Comparison of ENCODE assay signal across 9 mouse cellular contexts in genomic region chr2:91285885-91286505, GRCm38 (mm10). TPM values are rescaled to one million over a fixed set of nuclear protein-coding genes. Genes with fewer than 3 reads are reported as not detected.
DNase-seq lines count a peak whose midpoint lies in the region; TF ChIP-seq lines count a peak whose summit lies in the region.
"Had no signal": no experiment of that assay in that cellular context is flagged by ENCODE, and none has a peak within 500 bp of the region (broad histone marks: within the 10 kb centered on the region; RNA-seq: fewer than 3 reads in every experiment).

No protein-coding gene starts in this region.

- peak; percentile 82 for TF ChIP-seq CTCF in C2C12 (IDR thresholded peaks at IDR 0.05; ENCODE audit: control insufficient read depth, insufficient read depth, insufficient read length)

- H3K79me2 ChIP-seq in C2C12 (ENCODE audit: control insufficient read depth, insufficient read depth): no peaks in the 10 kb centered on the region

- no peak overlapping the region for H3ac ChIP-seq in C2C12 (ENCODE audit: control insufficient read depth, insufficient read length, low read depth)

- no peaks in the 10 kb centered on the region for H3K36me3 ChIP-seq in C2C12 (ENCODE audit: control insufficient read depth, insufficient read depth)
- H3K36me3 ChIP-seq: heart, embryonic 13.5 days had no signal

- H3K4me3 ChIP-seq in C2C12 (ENCODE audit: insufficient read depth, poor library complexity, severe bottlenecking): no peak overlapping the region
- H3K4me3 ChIP-seq: heart, embryonic 13.5 days had no signal

- DNase-seq in R1 (ENCODE audit: low read depth, low spot score): peak; percentile 61
- DNase-seq in cerebellum, postnatal 4 days (ENCODE audit: low spot score in 2 of 2): peak; percentile 77 to 86
- DNase-seq in gastrocnemius, adult 8-10 months (ENCODE audit: low spot score in 2 of 2): peak; percentile 59 to 69
- DNase-seq in layer of hippocampus, adult 18-20 months (ENCODE audit: low spot score in 2 of 2): peak; percentile 72 to 90
- peak; percentile 91 for DNase-seq in lung, postnatal 14 days
- peak; percentile 82 for DNase-seq in retina, postnatal 1 day
- DNase-seq in urinary bladder, postnatal 4 days (ENCODE audit: low spot score in 2 of 2): peak; percentile 70 to 88

- no peaks in the 10 kb centered on the region for H3K79me3 ChIP-seq in C2C12 (ENCODE audit: low read depth)

- no peaks in the 10 kb centered on the region for H3K27me3 ChIP-seq in C2C12 (ENCODE audit: control insufficient read depth, insufficient read depth, insufficient read length)
- H3K27me3 ChIP-seq: heart, embryonic 13.5 days had no signal

TF ChIP-seq in C2C12, 6 proteins besides CTCF, POLR2A, EP300 and RAD21:
- TF ChIP-seq CEBPB (IDR thresholded peaks at IDR 0.05; ENCODE audit: low read depth): no peak
- no peak for TF ChIP-seq FOSL1 (IDR thresholded peaks at IDR 0.05; ENCODE audit: insufficient read depth, low read length, poor library complexity, severe bottlenecking)
- no peak for TF ChIP-seq USF1 (IDR thresholded peaks at IDR 0.05; ENCODE audit: low read depth)
- no peak for TF ChIP-seq MAX (IDR thresholded peaks at IDR 0.05)

RNA-seq across cellular contexts. Expression of gene Arfgap2, which starts 21.2 kb away (rescaled TPM):
- 67.5 TPM for polyA plus RNA-seq in C2C12 (2012; fragmentation: generic; extraction: Trizol)
- total RNA-seq in gastrocnemius, adult 8-10 months (2022): 100 to 1,000 TPM; 170 to 194 (median 181) TPM
- total RNA-seq in layer of hippocampus, adult 18-20 months (2021): 10 to 100 TPM; 68.2 to 68.8 TPM

RNA-seq across cellular contexts. Expression of gene Pacsin3, which starts 30.2 kb away (rescaled TPM):
- 19.0 TPM for polyA plus RNA-seq in C2C12 (2012; fragmentation: generic; extraction: Trizol)
- total RNA-seq in gastrocnemius, adult 8-10 months (2022): 100 to 1,000 TPM; 324 to 413 (median 369) TPM
- 10 to 100 TPM; 26.8 to 31.6 TPM for total RNA-seq in layer of hippocampus, adult 18-20 months (2021)

RNA-seq across cellular contexts. Expression of gene Ddb2, which starts 49.2 kb away (rescaled TPM):
- polyA plus RNA-seq in C2C12 (2012; fragmentation: generic; extraction: Trizol): 1.2 TPM
- total RNA-seq in gastrocnemius, adult 8-10 months (2022): 1 to 10 TPM; 1.2 to 3.5 (median 2.0) TPM
- total RNA-seq in layer of hippocampus, adult 18-20 months (2021): 10 to 100 TPM in 1 of 2 experiments, 1 to 10 TPM in 1; 9.5 to 11.2 TPM

Comparison
In these comparisons a context has a peak if more than half of its experiments do, and no peak if none do; other contexts are left out.
1. RNA of gene Pacsin3, which starts 30.2 kb away (total RNA-seq): 324 to 413 TPM in gastrocnemius, adult 8-10 months; 26.8 to 31.6 TPM in layer of hippocampus, adult 18-20 months; every median in the first group is over 4 times any median in the second.
2. Peak in every context shown above with its lines, with median percentiles within 50 percentile points of each other: DNase-seq.